Mouse (Mus musculus) C2C12 (cell line): Measurements from ENCODE around the gene Dlec1.

Experiments used
- CEBPB ChIP-seq: IDR thresholded peaks from one replicate; pipeline ENCODE4 v1.6.1; 2011; ENCODE audit warnings: low read depth, mild to moderate bottlenecking, control low read depth, moderate library complexity
- CTCF ChIP-seq: IDR thresholded peaks from one replicate; pipeline ENCODE4 v1.5.1; 2011; ENCODE audit not compliant: control insufficient read depth, insufficient read depth, insufficient read length
- MAX ChIP-seq: IDR thresholded peaks from one replicate; pipeline ENCODE4 v1.6.1; 2011; ENCODE audit warnings: mild to moderate bottlenecking, control low read depth
- USF1 ChIP-seq: IDR thresholded peaks from one replicate; pipeline ENCODE4 v1.6.1; 2011; ENCODE audit warnings: low read depth, mild to moderate bottlenecking, control low read depth, moderate library complexity

DNA sequence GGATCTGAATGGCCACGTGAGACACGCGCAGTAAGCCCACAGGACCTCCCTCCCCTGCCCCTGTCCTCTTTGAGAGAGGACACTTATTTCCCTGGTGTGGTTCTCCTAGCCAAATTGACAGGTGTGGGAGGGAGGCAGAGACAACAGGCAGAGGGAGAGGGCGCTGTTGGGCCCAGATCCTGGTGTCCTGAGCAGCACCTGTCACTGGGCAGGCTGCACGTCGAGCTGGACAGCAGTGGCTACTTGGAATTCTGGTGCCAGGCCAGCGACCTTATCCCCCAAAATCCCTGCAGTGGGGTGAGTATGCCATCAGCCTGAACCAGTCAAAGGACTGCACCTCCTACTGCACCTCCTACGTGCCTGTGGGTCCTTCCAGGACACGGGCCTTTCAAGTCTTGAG, 41.1 kb downstream of the Dlec1 start:
- TF ChIP-seq CTCF (no peak), USF1 (no peak), MAX (no peak), CEBPB (no peak)
